Mouse (Mus musculus): Measurements from ENCODE around the gene Abcc12.

Gene Abcc12

GRCm38 (mm10) chr8:86514203-86514602, 66.3 kb downstream of the Abcc12 start:
- in situ Hi-C loops (cut with MboI, MseI), result no loop called here

GRCm38 (mm10) chr8:86512886-86513285, 67.6 kb downstream of the Abcc12 start:
- in situ Hi-C loops (cut with MboI, MseI), result no loop called here

GRCm38 (mm10) chr8:86512131-86512792, 68.2 kb downstream of the Abcc12 start:
- in situ Hi-C loops (cut with MboI, MseI), result no loop called here

- in situ Hi-C loops (cut with MboI, MseI), result no loop called here
These were observed 79.1 kb downstream of the Abcc12 start for GRCm38 (mm10) chr8:86501341-86501740.

- in situ Hi-C loops (cut with MboI, MseI), result no loop called here
These were observed 85.4 kb downstream of the Abcc12 start for GRCm38 (mm10) chr8:86495056-86495455.

GRCm38 (mm10) chr8:86493841-86494240, 86.6 kb downstream of the Abcc12 start:
- in situ Hi-C loops (cut with MboI, MseI), result no loop called here

GRCm38 (mm10) chr8:86485411-86485810, 95.1 kb downstream of the Abcc12 start:
- in situ Hi-C loops (cut with MboI, MseI), result no loop called here

- in situ Hi-C loops (cut with MboI, MseI), result no loop called here
These were observed 96.2 kb downstream of the Abcc12 start for GRCm38 (mm10) chr8:86484244-86484643.

- in situ Hi-C loops (cut with MboI, MseI), result no loop called here
These were observed 98.4 kb downstream of the Abcc12 start for GRCm38 (mm10) chr8:86482116-86482515.

- in situ Hi-C loops (cut with MboI, MseI), result no loop called here
These were observed 104.6 kb downstream of the Abcc12 start for GRCm38 (mm10) chr8:86475711-86476438.

- in situ Hi-C loops (cut with MboI, MseI), result no loop called here
These were observed 106.0 kb downstream of the Abcc12 start for GRCm38 (mm10) chr8:86474461-86474860.

GRCm38 (mm10) chr8:86473121-86473520, 107.4 kb downstream of the Abcc12 start:
- in situ Hi-C loops (cut with MboI, MseI), result no loop called here

GRCm38 (mm10) chr8:86470717-86471116, 109.8 kb downstream of the Abcc12 start:
- in situ Hi-C loops (cut with MboI, MseI), result no loop called here

GRCm38 (mm10) chr8:86463215-86463614, 117.3 kb downstream of the Abcc12 start:
- in situ Hi-C loops (cut with MboI, MseI), result no loop called here

- in situ Hi-C loops (cut with MboI, MseI), result no loop called here
These were observed 120.1 kb downstream of the Abcc12 start for GRCm38 (mm10) chr8:86460372-86460771.

- in situ Hi-C loops (cut with MboI, MseI), result no loop called here
These were observed 126.6 kb downstream of the Abcc12 start for GRCm38 (mm10) chr8:86453697-86454480.

- in situ Hi-C loops (cut with MboI, MseI), result no loop called here
These were observed 130.5 kb downstream of the Abcc12 start for GRCm38 (mm10) chr8:86449870-86450515.

- in situ Hi-C loops (cut with MboI, MseI), result no loop called here
These were observed 135.0 kb downstream of the Abcc12 start for GRCm38 (mm10) chr8:86445516-86445915.

- in situ Hi-C loops (cut with MboI, MseI), result no loop called here
These were observed 136.7 kb downstream of the Abcc12 start for GRCm38 (mm10) chr8:86443744-86444143.

- in situ Hi-C loops (cut with MboI, MseI), result no loop called here
These were observed 141.5 kb downstream of the Abcc12 start for GRCm38 (mm10) chr8:86438983-86439299.

GRCm38 (mm10) chr8:86438133-86438982, 142.1 kb downstream of the Abcc12 start:
- in situ Hi-C loops (cut with MboI, MseI), result no loop called here
